Mouse (Mus musculus) testis, adult 2 months (tissue): ENCODE measurements at regions not wholly inside any gene's neighbourhood (a gene's known extent, or its start where the extent isn't known, plus 50 kb on each side); places are given as distances from the start of the nearest gene placed in this dataset.

Experiments used
- H3K27ac ChIP-seq: fragments of 200-500 bp; 2 replicates; pipeline ENCODE4 v1.5.1; 2012; ENCODE audit warnings: low read depth, low read length; ENCODE audit not compliant: control insufficient read depth, insufficient read depth
- H3K27me3 ChIP-seq: fragments of 200-500 bp; 2 replicates; pipeline ENCODE4 v1.6.1; 2012; ENCODE audit warnings: mild to moderate bottlenecking, low read length, moderate library complexity; ENCODE audit not compliant: control insufficient read depth, insufficient read depth
- H3K36me3 ChIP-seq: fragments of 200-500 bp; 2 replicates; pipeline ENCODE4 v1.6.1; 2012; ENCODE audit warnings: mild to moderate bottlenecking, low read length; ENCODE audit not compliant: control insufficient read depth, insufficient read depth
- H3K4me1 ChIP-seq: fragments of 200-500 bp; 2 replicates; pipeline ENCODE4 v1.6.1; 2012; ENCODE audit warnings: low read length; ENCODE audit not compliant: control insufficient read depth, insufficient read depth
- H3K4me3 ChIP-seq: fragments of 200-500 bp; 2 replicates; pipeline ENCODE4 v1.5.1; 2012; ENCODE audit warnings: low read depth, mild to moderate bottlenecking, low read length, moderate library complexity, mixed read lengths; ENCODE audit not compliant: control insufficient read depth
- CTCF ChIP-seq: fragments of 200-500 bp; IDR thresholded peaks from 2 replicates; pipeline ENCODE4 v1.5.1; 2012; ENCODE audit warnings: low read depth, mild to moderate bottlenecking, inconsistent platforms, low read length, moderate library complexity; ENCODE audit not compliant: control insufficient read depth, insufficient read depth, insufficient replicate concordance
- POLR2A ChIP-seq: fragments of 200-500 bp; IDR thresholded peaks from 2 replicates; pipeline ENCODE4 v1.6.1; 2012; ENCODE audit warnings: low read depth, mild to moderate bottlenecking, inconsistent platforms, low read length, moderate library complexity; ENCODE audit not compliant: control insufficient read depth

DNA sequence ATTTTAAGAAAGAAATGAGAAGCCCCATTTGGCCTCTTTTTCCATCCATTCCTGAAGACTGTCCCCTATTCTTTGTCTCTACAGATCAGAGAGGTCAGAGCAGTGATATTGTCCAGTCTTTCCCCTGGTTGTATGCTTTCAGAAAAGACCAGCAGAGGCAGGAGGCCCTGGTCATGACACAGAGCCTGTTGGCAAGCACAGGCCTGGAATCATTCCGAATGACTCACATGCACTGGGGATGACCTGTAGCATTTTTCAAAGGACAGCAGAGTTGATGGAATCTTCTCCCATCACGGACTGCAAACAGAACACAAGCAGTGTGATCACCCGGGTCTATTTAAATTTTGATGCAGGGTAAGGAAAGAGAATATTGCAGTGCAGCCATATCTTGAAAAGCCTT, 50.2 kb upstream of the Nxt1 start:
- no peak for TF ChIP-seq POLR2A
- no peak for TF ChIP-seq CTCF
- no peaks in the 10 kb centered on the region for H3K36me3 ChIP-seq

DNA sequence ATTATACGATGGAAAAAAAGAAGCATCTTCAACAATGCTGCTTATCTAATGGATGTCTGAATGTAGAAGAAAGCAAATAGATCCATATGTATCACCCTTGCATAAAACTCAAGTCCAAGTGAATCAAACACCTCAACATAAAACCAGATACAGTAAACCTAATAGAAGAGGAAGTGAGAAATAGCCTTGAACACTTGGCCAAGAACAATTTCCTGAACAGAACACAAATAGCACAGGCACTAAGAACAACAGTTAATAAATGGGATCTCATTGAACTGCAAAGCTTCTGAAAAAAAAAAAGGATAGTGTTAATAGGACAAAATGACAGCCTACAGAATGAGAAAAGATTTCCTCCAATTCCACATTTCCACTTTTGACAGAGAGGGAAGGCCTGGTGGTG, 60.5 kb upstream of the Nxt1 start:
- Histone ChIP-seq H3K27me3 (no peaks in the 10 kb centered on the region), H3K4me3 (no peak overlapping the region), H3K4me1 (no peaks in the 10 kb centered on the region), H3K27ac (no peak overlapping the region), H3K36me3 (no peaks in the 10 kb centered on the region)
- no peak for TF ChIP-seq CTCF
- no peak for TF ChIP-seq POLR2A

More for the DNA sequence above, 50.2 kb upstream of the Nxt1 start:
- Histone ChIP-seq H3K27ac (no peak overlapping the region), H3K4me3 (no peak overlapping the region), H3K27me3 (no peaks in the 10 kb centered on the region), H3K4me1 (no peaks in the 10 kb centered on the region)

DNA sequence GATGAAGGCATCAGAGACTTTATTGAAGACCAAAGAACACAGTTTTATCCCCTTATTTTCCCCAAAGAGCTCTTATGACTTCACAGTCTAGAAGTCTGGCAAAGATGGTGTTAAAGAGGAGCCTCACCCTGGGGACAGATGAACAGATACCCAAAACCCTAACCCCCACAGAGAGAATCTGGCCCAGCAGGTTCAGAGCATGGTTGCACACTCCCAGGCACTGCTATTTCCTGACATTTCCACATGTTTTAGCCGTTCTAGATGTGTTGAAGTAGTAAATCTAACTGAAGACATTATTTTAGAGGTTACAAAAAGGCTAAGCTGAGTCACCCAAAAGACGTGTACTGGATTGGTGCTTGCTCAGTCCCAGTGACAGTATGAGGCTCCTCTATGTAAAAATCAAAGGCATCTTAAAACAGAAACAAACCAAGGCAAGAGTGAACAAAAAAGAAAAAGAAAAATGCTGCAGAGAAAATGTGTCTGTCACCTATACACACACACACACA, 66.9 kb upstream of the Nxt1 start:
- TF ChIP-seq POLR2A: no peak
- TF ChIP-seq CTCF: no peak
- Histone ChIP-seq H3K27me3 (no peaks in the 10 kb centered on the region), H3K27ac (no peak overlapping the region), H3K36me3 (no peaks in the 10 kb centered on the region), H3K4me3 (no peak overlapping the region), H3K4me1 (no peaks in the 10 kb centered on the region)

- Histone ChIP-seq H3K4me3 (no peak overlapping the region), H3K27ac (no peak overlapping the region), H3K27me3 (no peaks in the 10 kb centered on the region), H3K4me1 (no peaks in the 10 kb centered on the region), H3K36me3 (no peaks in the 10 kb centered on the region)
- TF ChIP-seq CTCF (no peak), POLR2A (no peak)
These were observed 68.5 kb upstream of the Nxt1 start for GRCm38 (mm10) chr2:148603951-148604350.

- no peaks in the 10 kb centered on the region for H3K36me3 ChIP-seq
- no peaks in the 10 kb centered on the region for H3K27me3 ChIP-seq
- H3K4me1 ChIP-seq: no peaks in the 10 kb centered on the region
- TF ChIP-seq CTCF (no peak), POLR2A (no peak)
- no peak overlapping the region for H3K4me3 ChIP-seq
- no peak overlapping the region for H3K27ac ChIP-seq
These were observed 69.1 kb upstream of the Nxt1 start for GRCm38 (mm10) chr2:148603315-148603714.

DNA sequence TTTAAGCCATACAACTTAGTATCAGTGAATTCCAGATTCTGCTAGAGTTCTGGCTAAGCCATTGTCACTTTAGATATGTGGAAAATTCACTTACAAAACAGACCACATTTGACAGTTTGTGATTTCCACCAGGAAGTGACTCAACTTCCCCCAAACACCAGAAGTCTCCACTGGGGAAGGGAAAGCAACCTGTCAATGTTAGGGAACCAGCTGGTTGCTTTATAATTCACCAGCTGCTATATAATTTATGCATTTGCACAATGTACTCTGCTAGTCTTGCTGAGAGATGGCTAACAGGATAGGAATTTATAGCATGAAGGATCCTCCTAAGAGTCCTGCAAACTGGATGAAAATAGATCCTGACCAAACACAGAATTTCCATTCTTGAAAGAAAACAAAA, 72.9 kb upstream of the Nxt1 start:
- no peak overlapping the region for H3K4me3 ChIP-seq
- no peak overlapping the region for H3K27ac ChIP-seq
- H3K4me1 ChIP-seq: no peaks in the 10 kb centered on the region
- H3K27me3 ChIP-seq: no peaks in the 10 kb centered on the region
- TF ChIP-seq CTCF (no peak), POLR2A (no peak)
- H3K36me3 ChIP-seq: no peaks in the 10 kb centered on the region

DNA sequence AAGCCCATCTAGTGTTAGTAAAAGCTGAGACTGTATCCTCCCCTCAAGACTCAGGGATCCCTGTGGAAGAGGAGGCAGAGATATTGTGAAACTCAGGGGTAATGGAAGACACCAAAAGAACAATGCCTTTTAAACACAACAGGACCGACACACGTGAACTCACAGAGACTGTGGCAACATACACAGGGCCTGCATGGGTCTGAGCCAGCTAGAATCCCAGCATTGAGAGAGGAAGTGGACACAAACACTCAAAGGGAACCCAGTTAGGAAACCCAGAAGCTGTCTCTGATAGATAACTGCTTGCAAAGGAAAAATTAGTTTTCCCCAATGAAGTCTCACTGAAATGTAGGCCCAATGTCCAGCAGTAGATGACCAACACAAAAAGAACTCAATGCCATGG, 75.4 kb upstream of the Nxt1 start:
- Histone ChIP-seq H3K4me1 (no peaks in the 10 kb centered on the region), H3K27me3 (no peaks in the 10 kb centered on the region), H3K4me3 (no peak overlapping the region), H3K27ac (no peak overlapping the region), H3K36me3 (no peaks in the 10 kb centered on the region)
- TF ChIP-seq POLR2A (no peak), CTCF (no peak)

DNA sequence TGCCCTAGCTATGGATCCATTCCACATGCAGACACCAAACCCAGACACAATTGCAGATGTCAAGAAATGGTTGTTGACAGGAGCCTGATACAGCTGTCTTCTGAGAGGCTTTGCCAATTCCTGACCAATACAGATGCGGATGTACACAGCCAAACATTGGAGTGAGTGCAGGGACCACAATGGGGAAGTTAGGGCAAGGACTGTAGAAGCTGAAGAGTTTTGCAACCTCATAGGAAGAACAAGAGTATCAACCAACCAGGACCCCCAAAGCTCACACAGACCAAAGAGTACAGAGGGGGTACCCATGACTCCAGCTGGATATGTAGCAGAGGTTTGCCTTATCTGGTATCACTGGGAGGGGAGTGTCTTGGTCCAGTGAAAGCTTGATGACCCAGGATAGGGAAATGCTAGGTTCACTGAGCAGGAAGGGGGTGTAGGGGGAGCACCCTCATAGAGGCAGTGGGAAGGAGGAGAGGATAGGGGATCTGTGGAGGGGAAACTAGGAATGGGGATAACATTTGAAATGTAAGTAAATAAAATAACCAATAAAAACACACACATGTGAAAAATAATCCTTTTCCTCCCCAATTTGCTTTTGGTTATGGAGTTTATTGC, 86.6 kb upstream of the Nxt1 start:
- Histone ChIP-seq H3K36me3 (no peaks in the 10 kb centered on the region), H3K27me3 (no peaks in the 10 kb centered on the region), H3K4me3 (no peak overlapping the region), H3K27ac (no peak overlapping the region), H3K4me1 (no peaks in the 10 kb centered on the region)
- TF ChIP-seq POLR2A: no peak
- TF ChIP-seq CTCF: no peak
